Mouse (Mus musculus): Measurements from ENCODE around the gene Cadps.

- no peak for TF ChIP-seq CTCF (IDR thresholded peaks at IDR 0.05; ENCODE audit: borderline replicate concordance, control insufficient read depth, extremely low read depth, insufficient read depth, low read length, poor library complexity)
- no peak for TF ChIP-seq POLR2A (IDR thresholded peaks at IDR 0.05; ENCODE audit: control insufficient read depth, extremely low read depth, insufficient read depth, low read length, poor library complexity)
Observed at GRCm38 (mm10) chr14:12551353-12551752, 271.5 kb downstream of the Cadps start.
